Mouse (Mus musculus): ENCODE measurements around the gene Lmbrd2.
"Not testable (repeated sequence)": the region's sequence is repeated elsewhere in the genome, so short reads cannot be mapped to it uniquely, and the experiment has no call there.

The Lmbrd2 gene

GRCm38 (mm10) chr15:9134891-9135507 lies 5.4 kb upstream of the Lmbrd2 start:
- DNase-seq (ENCODE audit: low spot score in 2 of 2) = no peak

DNA sequence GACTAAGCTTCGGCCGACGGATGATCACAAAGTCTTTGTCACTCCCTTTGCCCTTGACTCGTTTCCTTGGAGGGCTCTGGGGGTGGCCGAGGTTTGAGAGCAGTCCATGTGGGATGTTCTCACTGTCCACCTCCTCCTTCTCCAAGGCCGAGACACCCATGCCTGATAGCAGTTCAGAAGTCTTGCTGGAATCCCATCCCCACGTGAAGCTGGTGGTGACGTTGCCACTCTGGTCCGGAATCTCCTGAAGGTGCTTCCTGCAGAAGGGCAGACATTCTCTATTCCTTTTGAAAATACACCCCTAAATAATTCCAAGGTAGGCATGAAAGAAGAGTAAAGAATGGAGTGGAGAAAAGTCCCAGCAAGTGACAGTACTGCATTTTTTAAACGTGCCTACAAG lies 903 bp upstream of the Lmbrd2 start:
- DNase-seq (ENCODE audit: low spot score in 2 of 2) = peak in 1 of 2 experiments; percentile 29

DNA sequence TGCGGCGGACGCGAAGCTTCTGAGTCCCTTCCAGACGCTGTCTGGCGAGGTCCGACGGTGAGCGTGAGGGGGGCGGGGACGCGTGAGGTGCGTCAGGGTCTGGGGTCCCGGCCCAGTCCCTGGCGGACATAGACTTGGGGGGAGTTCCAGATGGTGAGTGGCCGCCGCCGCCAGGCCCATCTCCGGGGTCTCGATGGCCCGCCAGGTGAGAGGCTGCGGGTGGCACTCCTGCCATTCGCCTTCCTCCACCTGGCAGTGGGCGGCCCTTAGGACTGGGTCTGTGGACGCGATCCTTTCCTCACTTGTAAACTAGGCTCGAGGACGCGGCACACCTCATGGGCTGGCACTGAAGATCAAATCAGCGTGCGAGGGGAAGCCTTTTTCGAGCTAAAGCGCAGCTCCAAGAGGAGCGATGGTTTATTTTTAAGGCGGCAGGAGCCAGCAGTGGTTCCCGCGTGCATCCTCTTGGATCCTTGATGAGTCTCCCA lies 378 bp downstream of the Lmbrd2 start:
- DNase-seq (ENCODE audit: low spot score in 2 of 2) = no peak

- DNase-seq (ENCODE audit: low spot score in 2 of 2) = no peak
Observed at GRCm38 (mm10) chr15:9155325-9155724, 15.0 kb downstream of the Lmbrd2 start, which contains the start of gene Skp2. TSS of gene Skp2 (minus strand) at chr15:9155425.

DNA sequence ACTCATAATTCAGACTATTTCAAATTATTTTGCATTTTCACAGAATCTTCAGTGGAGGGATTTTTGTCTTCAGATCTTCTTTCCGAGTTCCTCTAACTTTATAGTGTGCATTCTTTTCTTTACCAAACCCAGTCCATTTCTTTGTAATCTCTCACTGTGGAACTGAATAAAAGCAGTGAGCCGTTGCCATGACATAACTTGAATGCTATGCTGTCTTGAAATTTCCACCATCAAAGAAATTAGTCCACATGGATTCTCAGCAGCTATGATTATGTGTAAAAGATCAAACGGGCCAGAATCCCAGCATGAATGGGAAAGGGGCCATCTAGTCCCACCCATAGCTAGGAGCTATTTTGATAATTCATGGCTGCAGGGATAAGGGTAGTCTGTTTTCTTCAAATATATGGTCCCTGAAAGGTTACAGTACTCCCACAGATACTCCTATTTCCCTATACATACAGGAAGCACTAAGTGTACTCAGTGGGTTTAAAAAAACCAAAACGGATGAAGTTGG lies 22.3 kb downstream of the Lmbrd2 start:
- no peak for DNase-seq (ENCODE audit: low spot score in 2 of 2)

GRCm38 (mm10) chr15:9164125-9164524 lies 23.8 kb downstream of the Lmbrd2 start:
- DNase-seq (ENCODE audit: low spot score in 2 of 2) = no peak

GRCm38 (mm10) chr15:9177038-9177437 lies 36.7 kb downstream of the Lmbrd2 start:
- DNase-seq (ENCODE audit: low spot score in 2 of 2) = no peak

GRCm38 (mm10) chr15:9183995-9184394 lies 43.6 kb downstream of the Lmbrd2 start:
- no peak for DNase-seq (ENCODE audit: low spot score in 2 of 2)

DNA sequence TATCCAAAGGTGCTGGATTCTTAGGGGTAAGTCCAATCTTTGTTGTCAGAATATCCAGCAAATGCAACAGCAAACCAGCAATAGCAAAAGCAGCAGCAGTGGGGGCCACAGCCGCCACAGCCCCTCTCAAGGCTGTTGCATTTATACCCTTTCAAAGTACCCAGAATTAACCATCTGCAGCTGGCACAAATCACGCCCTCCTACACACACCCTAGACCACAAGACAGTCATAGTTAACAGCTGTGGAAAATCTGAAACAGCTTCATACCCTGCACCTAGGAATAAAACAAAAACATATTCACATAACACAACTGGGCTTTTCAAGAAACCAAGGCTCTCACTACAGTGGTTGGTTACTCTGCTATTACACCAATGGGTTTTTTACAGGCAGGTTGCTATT lies 49.4 kb downstream of the Lmbrd2 start:
- DNase-seq (ENCODE audit: low spot score in 2 of 2) = no peak

DNA sequence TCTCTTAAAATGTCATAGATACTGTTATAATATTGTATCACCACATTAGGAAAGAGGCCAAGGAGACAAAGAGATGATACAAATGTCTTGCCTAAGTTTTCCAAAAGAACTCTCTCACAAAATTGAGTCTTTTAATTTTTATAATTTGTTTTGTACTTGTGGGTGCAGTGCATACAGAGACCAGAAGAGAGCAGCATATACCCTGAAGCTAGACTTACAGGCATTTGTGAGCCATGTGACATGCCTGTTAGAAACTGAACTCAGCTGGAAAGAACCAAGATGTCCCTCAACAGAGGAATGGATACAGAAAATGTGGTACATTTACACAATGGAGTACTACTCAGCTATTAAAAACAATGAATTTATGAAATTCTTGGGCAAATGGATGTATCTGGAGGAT lies 52.3 kb downstream of the Lmbrd2 start:
- DNase-seq (ENCODE audit: low spot score in 2 of 2) = not testable (repeated sequence)

DNA sequence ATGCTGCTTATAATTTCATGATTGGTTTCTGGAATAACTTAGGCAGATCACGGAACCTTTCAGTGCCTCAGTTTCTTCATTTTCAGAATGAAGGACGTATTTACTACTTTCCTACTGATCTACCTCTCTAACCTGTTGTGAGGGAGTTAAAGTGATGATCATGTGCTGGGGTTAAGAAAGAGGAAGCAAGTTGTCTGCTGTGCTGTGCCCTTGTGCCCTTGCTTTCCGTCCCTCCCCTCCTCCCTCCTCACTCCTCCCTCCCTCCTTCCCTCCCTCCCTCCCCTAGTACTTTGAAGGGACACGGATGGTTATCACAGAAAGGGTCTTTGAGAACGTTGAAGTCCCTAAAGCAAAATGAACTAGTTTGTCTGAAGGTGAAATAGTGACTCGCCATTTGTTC lies 58.1 kb downstream of the Lmbrd2 start:
- no peak for DNase-seq (ENCODE audit: low spot score in 2 of 2)

- DNase-seq (ENCODE audit: low spot score in 2 of 2) = no peak
Observed at GRCm38 (mm10) chr15:9211891-9212290, 71.5 kb downstream of the Lmbrd2 start.

DNA sequence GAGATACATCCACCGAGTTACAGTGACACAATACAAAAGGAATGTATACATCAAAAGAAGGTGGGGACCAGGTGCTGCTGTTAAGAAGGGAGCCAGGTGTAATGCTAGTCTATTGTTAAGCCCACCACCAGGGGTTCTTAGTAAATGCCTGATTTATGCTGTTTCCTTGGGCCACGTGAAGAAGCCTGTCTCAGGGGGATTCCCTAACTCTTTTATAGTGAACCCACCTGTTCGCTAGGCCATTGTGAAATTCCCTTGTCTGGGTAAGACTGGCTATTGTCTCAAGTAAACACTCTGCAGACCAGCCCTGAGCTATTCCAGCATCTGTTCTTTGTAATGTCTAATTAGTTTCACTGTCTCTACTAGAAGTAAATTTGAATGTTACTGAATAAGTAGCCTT lies 72.7 kb downstream of the Lmbrd2 start:
- DNase-seq (ENCODE audit: low spot score in 2 of 2) = not testable (repeated sequence)

- not testable (repeated sequence) for DNase-seq (ENCODE audit: low spot score in 2 of 2)
Observed at GRCm38 (mm10) chr15:9213431-9213830, 73.1 kb downstream of the Lmbrd2 start.

GRCm38 (mm10) chr15:9216446-9216845 lies 76.1 kb downstream of the Lmbrd2 start:
- DNase-seq (ENCODE audit: low spot score in 2 of 2) = no peak

DNA sequence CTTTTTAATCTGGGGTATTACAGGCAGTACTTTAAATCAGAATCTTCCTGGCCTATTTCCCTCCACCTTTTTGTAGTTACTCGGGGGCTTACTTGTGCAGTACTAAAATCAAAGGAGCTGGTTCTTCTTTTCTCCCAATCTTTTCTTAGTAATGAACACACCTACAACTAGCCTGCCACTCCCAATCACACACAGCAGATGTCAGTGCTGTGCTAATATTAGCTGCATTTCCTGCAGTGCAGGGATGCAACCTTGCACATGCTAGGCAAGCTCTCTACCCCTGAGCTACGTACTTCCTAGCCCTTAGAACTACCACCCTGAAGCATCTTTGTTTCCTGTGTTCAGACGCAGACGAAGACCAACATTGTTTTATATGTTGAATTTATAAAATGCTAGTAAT lies 90.6 kb downstream of the Lmbrd2 start:
- not testable (repeated sequence) for DNase-seq (ENCODE audit: low spot score in 2 of 2)

DNA sequence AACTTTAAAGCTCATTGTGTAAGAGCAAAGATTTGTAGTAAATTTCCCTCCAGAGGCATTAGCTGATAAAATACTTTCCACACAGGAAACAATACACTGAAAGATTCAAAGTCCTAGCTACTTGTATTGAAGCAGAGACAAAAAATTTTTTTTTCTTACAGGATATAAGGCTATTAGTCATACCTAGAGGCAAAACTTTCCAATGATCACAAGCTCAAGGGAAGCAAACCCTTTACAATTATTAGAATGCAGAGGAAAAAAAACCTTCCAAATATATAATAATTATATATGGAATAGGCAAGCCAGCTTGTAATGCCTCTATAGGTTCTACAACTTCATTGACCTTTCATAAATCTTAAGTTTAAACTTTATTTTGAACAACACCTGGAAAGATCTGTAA lies 106.0 kb downstream of the Lmbrd2 start:
- no peak for DNase-seq (ENCODE audit: low spot score in 2 of 2)

Data from thymus, postnatal 10 days (tissue).